Mouse (Mus musculus): ENCODE data around the gene Upf2.
"Not testable (repeated sequence)": the region's sequence is repeated elsewhere in the genome, so short reads cannot be mapped to it uniquely, and the experiment has no call there.

Gene Upf2

GRCm38 (mm10) chr2:5950305-5950704 is 964 bp upstream of the Upf2 start:
- DNase-seq = peak; percentile 75

- peak; percentile 62 for DNase-seq
Measured at GRCm38 (mm10) chr2:5951621-5952211, 447 bp downstream of the Upf2 start.

GRCm38 (mm10) chr2:5957705-5958104 is 6.4 kb downstream of the Upf2 start:
- no peak for DNase-seq

GRCm38 (mm10) chr2:5962265-5962664 is 11.0 kb downstream of the Upf2 start:
- DNase-seq = no peak

GRCm38 (mm10) chr2:5963729-5964128 is 12.5 kb downstream of the Upf2 start:
- not testable (repeated sequence) for DNase-seq

GRCm38 (mm10) chr2:5965972-5966371 is 14.7 kb downstream of the Upf2 start:
- DNase-seq = no peak

GRCm38 (mm10) chr2:5970629-5971028 is 19.4 kb downstream of the Upf2 start:
- DNase-seq = not testable (repeated sequence)

- DNase-seq = no peak
Measured at GRCm38 (mm10) chr2:5977532-5977931, 26.3 kb downstream of the Upf2 start.

GRCm38 (mm10) chr2:5995538-5995937 is 44.3 kb downstream of the Upf2 start:
- peak; percentile 57 for DNase-seq

GRCm38 (mm10) chr2:6003949-6004348 is 52.7 kb downstream of the Upf2 start:
- no peak for DNase-seq

DNA sequence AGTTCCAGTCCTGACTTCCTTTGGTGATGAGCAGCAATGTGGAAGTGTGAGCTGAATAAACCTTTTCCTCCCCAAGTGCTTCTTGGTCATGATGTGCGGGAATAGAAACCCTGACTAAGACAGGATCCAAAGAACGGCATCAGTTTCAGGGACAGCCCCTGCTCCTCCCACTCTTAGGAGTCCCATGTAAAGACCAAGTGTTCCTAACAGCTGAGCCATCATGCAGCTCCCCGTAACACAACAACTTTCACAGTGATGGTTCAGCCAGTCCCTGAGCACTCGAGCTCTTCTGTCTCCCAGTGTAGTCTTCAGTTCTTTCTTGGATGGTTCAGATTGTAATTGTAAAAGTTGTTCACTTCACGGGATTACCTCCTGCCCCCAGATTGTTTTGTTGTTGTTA is 63.3 kb downstream of the Upf2 start:
- DNase-seq = no peak

DNA sequence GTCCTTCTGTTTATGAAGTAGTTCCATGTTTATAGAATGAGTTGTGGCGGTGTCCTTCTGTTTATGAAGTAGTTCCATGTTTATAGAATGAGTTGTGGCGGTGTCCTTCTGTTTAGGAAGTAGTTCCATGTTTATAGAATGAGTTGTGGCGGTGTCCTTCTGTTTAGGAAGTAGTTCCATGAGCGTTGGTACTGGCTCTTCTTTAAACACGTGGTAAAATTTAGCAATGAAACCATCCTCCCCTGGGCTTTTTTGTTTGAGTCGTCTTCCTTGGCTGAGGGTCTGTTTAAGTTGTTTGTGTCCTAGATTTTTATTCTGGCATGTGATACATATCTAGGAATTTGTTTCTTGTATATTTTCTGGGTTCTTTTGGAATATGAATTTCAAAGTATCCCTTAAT is 63.9 kb downstream of the Upf2 start:
- not testable (repeated sequence) for DNase-seq

DNA sequence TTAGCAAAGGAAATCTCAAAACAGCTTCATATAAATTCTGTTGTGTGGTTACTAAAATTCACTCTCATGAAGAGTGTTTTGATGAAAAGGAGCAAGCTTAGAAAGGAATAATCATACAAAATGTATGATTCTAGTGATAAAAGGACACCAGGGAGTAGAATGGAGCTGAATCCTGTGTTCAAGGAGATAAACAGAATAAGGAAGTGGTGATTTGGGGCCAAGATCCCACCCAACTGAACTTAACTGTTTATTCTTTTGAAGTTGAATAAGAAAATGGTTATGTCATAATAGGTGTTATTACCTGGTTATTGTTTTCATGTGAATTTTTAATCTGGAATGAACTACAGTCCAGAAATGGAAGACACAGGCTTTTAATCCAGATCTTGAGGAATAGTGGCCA is 69.3 kb downstream of the Upf2 start:
- no peak for DNase-seq

DNA sequence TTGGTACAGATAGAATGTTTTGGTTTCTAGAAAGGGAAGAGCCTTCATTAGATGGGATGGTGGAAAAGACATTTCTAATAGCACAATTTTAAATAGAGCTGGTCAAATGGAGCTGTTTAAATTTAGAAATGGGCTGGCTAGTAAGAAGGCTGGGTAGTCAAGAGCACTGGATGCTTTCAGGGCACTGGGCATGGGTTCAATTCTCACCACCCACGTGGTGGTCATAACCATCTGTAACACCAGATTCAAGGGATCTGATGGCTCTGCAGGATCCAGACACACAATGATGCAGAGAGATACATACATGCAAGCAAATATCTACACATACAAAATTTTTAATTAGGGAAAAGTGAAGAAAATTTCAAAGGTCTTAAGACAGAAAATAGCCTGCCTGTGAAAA is 91.4 kb downstream of the Upf2 start:
- peak; percentile 82 for DNase-seq

DNA sequence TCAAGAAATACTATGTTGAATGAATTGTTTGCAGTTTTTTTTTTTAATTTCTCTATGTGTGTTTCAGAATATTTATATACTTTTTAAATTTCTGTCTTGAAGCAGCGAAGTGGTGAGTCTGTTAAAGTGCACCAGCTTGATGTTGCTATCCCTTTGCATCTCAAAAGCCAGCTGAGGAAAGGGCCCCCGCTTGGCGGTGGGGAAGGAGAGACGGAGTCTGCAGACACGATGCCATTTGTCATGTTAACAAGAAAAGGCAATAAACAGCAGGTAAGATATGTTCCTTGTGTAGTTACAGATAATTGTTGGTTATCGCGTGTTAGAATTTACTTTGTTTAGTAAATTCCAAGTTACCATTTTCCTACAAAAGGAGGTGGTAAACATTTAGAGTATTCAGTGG is 95.5 kb downstream of the Upf2 start:
- no peak for DNase-seq

GRCm38 (mm10) chr2:6048570-6048969 is 97.3 kb downstream of the Upf2 start:
- DNase-seq = no peak

DNA sequence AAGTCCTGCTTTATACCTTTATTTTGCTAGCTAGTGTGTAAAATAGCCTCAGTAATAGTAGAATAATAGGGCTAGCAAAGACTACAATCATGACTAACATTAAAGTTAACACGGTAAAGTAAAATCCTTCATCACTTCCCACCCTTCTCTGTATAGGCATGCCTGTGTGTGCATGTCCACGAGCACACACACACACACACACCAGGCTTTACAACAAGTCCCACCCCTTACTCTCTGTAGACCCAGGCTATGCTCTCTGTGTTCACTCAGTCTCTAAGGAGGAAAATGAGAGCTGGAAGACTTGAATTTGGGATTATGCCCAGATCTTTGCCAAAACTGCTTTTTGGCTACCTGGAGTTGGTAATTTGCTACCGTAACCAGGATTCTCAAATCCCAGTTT is 97.7 kb downstream of the Upf2 start:
- DNase-seq = no peak

GRCm38 (mm10) chr2:6055466-6055865 is 104.2 kb downstream of the Upf2 start:
- no peak for DNase-seq

DNA sequence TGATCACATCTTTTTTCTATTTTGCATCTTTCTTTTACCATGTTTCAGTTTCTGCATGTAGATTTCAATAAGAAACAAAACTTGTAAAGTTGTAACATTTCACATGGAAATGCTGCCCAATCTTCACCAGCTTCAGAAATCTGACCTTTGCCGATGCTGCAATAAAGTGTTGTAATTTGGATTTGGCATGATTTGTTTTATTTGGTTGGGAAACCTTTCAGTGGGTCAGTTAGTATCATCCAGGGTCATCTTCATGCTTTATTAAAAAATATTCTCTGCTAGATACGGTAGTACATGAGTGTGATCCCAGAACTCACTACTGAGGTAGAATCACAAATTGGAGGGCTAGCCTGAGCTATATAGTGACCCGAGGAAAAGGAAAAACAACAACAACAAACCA is 105.2 kb downstream of the Upf2 start:
- no peak for DNase-seq

- no peak for DNase-seq
Measured at GRCm38 (mm10) chr2:6059291-6059690, 108.0 kb downstream of the Upf2 start.

- no peak for DNase-seq
Measured at GRCm38 (mm10) chr2:6060071-6060804, 109.0 kb downstream of the Upf2 start.

- no peak for DNase-seq
Measured at GRCm38 (mm10) chr2:6067341-6067740, 116.1 kb downstream of the Upf2 start.

DNA sequence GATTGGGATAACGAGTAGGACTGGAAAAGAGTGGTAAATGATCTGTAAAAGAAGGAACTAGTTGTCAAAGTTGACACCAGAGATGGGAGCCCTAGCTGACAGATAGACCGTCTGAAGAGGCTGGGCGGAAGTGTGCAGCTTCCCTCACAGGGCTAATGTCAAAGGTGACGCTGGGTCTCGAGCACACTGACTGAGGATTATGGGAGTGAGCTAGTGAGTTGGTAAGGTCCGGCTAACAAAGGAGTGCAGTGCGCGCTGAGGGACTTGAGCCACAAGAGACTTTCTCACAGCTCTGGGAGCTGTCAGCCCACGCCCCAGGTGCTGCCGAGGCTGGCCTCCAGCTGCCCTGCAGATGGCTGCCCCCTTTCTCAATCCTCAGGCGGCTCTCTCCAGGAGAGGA is 119.7 kb downstream of the Upf2 start:
- DNase-seq = no peak

GRCm38 (mm10) chr2:6071598-6072440 is 120.5 kb downstream of the Upf2 start:
- no peak for DNase-seq

All from cerebellum, adult 9-10 months (tissue).